Mouse (Mus musculus): ENCODE measurements around the gene Usp46.

Gene Usp46

DNA sequence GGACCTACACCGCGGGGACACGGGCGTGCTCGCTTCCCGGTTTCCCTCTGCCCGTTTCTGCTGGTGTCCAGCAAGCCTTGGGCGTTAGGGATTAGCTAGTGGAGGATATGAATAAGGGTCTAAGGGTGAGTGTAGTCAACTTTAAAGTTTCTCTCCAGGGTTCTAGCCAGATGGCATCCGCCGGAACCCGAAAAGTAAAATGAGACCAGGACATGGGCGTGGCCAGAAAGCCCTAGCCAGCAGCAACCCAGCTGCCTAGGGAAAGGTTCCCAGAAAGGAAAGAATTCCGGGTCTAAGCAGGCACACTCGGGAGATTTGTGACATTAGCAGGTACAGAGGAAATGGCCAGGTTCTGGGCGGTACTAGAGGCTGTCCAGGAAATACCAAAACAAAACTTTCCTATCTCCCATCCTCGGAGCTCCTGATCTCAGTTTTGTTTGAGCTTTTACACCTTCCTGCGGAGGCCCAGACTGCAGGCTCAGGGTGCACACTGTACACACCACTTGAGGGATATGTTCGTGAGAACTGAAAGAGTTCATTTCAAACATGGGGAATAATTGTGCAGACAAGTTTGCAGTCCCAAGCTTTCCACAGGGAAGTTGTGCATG lies 587 bp upstream of the Usp46 start:
- no peak for DNase-seq (ENCODE audit: low spot score)

DNA sequence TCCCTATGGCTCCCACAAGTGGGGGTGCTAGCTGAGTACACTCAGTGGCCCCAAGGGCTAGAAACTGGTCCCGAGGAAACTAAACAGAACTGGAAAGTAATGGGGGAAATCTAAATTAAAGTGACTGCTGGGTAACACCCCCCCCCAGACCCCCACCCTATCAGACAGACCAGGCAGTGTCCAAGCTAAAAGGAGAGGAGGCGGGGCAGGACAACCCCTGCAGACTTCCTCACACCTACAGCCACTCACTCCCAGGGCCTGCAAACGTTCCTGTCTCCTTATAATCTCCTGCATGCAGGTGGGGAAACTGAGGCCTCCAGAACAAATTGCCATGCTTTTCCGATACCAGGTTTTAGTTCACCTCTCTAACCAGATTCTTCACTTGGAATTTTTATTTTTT lies 885 bp downstream of the Usp46 start:
- DNase-seq (ENCODE audit: low spot score), result no peak

DNA sequence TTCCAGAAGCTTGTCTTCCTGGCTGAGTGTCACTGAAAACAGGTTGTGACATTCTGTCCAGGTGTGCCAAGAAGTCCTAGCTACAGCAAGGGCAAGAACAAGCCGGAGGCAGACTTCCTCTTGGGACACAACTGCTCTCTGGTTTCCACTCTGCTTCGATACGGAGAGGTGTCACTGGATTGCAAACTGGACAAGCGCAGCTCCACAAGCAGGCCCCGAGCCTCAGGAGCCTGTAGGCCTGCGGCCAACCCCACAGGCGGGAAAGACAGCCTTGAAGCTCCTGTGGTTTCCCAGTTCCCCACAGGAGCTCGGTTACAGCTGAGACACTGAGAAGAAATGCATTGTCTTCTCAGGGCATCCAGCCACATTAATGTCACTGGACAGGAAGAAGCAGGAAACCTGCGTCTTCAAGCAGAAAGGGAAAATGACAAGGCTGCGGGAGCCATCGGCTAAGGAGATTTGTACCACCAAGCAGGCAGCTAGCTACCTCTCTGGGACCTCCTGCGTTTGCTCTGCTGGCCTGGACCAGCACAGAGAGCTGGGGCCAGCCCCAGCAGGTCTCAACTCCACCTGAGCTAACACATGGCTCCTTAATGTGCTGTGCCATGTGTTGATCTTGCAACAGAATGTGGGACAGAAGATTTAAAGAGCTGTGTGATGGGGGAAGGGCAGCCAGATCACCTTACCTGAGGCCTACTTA lies 1.7 kb downstream of the Usp46 start:
- DNase-seq (ENCODE audit: low spot score), result no peak

DNA sequence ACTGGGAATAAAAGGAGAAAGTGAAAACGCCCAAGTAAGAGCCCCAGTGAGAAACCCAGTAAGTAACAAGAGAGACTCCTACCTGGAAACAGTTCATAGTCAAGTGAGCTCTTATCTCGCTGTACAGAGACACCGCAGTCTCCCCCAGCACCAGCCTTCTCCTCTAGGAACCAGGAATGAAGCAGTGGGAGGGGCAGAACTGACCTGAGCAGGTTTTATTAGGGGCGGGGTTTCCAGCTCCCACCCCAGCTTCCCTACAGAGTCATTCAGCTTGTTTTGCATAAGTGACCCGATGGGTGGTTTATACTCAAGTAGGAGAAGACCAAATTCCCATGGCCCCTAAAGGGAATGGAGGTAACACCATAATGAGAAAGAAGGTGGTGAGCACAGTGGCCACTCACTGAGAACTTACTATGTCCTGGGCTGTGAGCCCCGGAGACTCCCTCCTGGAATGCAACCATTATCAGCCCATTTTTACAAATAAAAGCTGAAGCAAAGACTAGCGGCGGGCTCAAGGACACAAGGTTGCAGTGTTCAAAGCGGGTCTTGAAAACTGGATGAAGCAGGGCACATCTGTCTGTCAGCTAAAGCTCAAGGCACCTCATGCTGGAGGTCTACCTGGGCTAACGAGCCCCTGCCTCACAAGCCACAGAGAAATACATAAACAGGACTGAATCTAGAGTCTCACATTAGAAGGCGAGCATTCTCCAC lies 2.5 kb downstream of the Usp46 start:
- peak; percentile 60 for DNase-seq (ENCODE audit: low spot score)

DNA sequence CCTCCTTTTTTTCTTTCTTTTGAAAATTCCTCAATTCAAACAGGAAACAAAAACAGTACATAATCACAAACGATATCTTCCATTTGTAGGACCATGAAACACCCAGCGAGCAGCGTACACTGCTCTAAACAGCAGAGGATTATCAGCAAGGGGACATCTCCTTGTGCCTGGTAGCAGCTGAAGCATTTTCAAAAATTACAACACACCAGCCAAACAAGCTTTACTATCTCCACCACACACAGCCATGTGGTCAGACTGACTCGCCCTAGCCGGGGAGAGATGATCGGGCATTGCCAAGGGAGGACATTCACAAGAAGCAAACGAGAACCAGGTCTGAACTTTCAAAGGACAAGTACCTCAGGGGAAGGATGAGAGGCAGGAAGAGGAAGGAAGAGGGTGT lies 3.4 kb downstream of the Usp46 start:
- peak; percentile 66 for DNase-seq (ENCODE audit: low spot score)

DNA sequence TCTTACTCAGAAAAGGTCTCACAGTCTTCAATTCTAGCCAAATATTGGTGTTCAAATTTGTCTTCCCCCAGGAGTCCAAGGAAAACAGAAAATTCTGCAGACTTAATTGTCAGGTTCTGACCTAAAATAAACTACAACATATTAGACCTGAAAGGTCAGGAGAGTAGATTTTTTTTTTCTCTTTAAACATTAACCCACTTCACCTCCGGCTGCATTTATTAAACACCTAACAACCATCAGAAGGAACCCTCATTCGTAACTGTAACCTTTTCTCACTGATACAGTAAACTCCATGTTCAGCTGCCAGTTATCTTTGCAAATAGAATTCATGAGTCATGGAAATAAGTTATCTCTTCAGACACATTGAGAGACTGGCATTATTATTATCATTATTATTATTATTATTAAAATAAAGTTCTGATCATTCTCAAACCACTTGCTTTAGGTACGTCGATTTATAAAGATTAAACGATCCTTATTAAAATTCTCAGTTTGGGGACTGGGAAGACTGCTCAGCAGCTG lies 4.9 kb downstream of the Usp46 start:
- no peak for DNase-seq (ENCODE audit: low spot score)

DNA sequence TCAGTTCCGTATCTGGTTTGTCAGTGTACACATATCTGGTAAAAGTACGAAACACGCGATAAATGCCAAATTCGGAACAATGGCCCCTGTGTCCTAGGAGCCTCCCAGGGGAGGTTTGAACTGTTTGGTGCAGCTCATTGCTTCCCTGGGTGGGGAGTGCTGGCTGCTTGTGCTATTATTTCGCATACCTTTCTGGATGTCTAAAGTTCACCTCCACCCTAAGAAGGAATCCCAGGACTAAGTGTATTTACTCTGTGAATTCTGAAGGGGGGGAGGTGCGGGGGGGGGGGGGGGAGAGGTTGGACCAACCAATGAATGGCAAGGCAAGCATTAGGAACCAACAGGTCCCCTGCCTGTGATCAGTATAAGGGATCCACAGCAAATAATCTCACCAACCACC lies 6.0 kb downstream of the Usp46 start:
- DNase-seq (ENCODE audit: low spot score), result no peak

DNA sequence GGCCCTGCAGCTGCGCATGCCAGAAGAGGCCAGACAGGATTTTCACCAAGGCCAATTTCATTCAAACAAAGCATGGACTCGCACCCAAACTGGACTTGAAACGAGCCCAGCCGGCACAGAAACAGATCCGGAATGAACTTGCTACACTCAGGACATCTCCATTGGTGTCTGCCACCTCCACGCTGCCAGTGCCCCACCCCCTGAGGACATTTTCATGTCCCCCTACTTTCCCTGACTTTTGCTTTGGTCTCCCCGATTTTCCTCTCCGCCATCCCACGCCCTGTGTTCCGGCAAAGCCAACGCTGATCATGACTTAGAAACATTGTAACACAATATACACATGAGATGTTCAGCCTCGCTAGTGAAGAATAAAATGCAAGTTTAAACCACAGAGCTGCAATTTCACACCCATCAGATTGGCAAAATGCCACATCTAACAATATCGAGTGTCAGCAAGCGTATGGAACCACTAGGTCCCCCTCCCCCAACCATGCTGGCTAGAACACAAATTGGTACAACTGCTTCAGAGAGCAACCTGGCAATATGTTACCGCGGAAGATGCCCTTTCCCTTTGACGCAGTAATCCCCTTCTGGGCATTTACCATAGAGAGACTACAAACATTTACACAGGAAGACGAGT lies 6.7 kb downstream of the Usp46 start:
- DNase-seq (ENCODE audit: low spot score), result no peak

DNA sequence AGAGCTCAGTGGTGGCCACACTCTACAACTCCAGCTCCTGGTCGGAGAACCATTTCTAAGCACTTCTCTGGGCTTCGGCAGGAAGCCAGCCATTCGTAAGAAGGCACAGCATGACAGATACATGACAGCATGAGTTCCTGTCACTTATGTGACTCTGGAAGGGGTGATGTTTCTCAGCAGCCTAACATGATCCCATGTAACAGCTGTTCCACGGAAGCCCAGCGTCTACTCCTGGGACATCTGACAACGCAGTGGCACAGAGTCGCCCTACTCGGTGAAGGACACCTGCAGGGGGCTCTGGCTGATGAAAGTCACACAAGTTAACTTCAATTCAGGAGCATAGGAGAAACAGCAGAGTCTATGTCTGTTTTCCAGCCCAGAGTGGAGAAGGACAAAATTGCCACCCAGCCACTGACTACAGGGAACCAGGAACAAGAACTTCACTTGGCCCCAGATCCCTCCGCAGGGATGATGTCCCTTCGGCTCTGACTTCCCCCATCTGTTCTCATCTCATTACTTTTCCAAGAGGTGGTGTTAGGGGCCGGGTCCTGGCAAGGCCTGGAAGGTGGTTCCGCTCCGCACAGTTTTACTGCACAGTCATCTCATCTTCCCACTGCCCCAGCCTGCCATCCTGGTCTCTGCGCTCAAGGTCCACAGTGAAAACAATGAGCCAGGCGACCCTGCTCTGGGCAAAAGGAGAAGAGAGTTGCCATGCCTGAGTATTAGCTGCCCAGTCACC lies 15.9 kb downstream of the Usp46 start:
- DNase-seq (ENCODE audit: low spot score), result no peak

DNA sequence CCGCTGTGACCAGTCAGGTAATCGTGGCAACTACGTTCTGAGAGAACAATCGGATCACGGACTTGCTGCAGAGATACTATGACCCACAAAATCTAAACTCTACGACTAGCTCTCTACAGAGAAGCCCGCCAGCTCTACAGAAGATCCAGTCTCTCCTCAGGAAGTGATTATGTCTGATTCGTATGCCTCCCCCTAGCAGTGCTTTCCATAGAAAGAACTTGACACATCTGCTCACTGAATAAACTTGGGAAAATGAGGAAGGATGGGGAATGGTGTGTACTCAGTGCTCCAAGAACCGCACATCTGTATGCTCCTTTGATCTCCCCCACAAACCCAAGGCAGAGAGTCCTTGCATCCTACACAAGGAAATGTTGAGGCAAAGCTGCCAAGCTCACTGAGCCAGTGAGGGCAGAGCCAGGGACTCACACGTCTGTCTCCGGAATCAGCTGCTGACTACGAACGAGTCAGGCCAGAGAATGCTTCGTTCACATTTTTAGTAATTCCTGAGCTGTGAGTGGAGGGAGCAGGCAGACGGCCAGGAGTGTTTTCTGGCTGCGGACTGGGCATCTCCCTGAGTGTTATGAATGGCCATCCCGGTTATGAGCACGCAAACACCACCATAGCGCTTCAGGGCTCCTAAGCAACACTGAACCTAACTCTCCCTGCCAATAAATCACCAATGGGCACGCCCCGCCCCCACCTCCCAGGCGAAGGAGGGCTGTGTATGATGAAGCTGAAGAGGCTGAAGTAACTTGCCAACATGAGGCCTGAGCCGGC lies 16.6 kb downstream of the Usp46 start:
- no peak for DNase-seq (ENCODE audit: low spot score)

DNA sequence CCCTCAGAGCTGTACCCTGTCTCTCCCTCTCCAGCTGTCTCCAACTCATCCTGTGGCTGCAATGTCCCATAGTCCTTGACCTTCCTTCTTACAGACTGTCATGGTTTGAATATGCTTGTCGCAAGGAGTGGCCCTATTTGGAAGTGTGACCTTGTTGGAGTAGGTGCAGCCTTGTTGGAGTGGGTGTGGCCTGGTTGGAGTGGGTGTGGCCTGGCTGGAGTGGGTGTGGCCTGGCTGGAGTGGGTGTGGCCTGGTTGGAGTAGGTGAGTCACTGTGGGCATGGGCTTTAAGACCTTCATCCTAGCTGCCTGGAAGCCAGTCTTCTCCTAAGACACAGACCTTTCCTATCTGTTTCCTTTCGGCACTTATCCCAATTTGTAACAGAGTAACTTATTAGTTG lies 17.3 kb downstream of the Usp46 start:
- DNase-seq (ENCODE audit: low spot score), result no peak

DNA sequence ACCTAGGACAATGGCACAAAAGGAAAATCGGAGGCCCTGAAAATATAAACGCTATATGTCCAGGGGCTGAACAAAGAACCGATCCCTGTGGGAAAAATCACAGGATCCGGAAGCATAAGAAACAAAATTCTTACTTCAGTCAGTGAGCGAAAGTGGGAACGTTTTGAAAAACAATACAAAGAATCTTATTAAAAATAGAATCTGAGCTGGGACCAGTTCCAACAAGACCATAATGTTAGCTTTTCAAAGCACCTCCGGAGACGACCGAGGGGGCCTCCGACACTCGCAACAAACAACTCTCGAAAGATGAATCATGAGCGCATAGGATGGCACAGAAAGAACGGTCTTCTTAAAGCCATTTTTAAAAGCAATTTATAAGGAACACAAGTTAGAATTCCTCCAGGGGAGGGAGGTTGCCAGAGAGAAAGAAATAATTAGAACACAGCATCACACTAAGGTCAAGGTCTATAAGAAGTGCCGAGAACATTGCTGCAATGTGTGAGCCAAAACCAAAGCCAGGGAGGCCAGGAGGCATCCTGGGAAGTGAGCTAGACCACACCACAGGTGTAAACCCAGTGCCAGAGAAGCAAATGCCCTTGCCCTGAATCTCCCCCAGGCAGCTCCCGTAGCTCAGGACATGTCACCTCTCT lies 19.3 kb downstream of the Usp46 start:
- no peak for DNase-seq (ENCODE audit: low spot score)

DNA sequence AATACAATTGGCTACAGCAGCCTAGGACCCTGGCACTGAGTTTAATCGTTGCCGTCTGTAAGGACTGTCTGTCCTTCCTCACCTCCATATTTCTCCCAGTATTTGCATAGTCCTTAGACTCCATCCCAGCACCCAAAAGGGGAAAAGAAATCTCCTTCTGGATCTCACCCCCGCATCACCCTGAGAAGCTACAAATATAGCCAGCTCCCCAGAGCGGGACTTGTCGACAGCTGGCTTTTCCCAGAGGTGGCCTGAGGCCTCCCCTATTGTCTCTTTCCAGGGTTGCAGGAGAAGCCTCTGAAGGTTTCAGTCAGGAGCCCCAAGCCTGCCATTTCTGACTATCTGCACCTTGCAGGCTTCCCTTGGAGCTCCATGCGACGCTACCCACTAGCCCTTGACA lies 23.6 kb downstream of the Usp46 start:
- no peak for DNase-seq (ENCODE audit: low spot score)

DNA sequence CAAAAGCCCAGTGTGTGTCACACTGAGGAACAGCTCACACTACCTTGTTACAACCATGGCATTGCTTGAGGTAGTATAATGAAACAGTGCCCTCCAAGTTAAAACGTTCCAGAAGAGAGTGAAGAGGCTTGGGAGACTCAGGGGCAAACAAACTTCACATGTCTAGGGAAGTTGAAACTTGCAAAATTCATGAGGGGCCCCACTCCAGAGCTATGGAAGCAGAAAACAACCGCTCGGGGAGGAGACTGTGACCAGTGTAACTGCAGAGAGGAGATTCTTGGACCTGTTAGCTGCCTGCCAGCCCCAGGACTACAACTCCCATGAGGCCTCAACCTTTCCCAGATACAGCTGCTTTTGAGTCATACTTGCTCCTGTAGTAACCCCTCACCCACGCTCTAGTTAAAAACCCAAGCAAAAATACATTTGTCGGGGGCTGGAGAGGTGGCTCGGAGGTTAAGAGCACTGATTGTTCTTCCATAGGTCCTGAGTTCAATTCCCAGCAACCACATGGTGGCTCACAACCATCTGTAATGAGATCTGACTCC lies 25.4 kb downstream of the Usp46 start:
- DNase-seq (ENCODE audit: low spot score), result no peak

DNA sequence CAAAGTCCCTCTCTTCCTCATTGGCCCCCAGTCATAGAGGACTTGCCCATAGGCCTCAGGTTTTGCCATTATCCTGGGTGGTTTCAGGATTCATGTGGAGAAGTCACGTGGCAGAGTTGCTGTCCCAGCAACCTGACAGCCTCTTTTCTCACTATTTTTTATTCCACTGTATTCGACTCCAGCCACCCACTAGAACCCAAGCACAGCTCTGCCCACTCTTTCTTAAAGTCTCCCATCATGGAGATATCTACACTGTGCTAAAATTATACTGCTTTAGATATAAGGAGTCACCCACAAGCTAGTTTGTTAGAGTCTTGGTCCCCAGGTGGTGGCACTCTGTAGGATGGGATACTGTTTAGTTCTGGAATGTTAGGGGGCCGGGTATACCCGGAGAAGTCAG lies 27.7 kb downstream of the Usp46 start:
- no peak for DNase-seq (ENCODE audit: low spot score)

DNA sequence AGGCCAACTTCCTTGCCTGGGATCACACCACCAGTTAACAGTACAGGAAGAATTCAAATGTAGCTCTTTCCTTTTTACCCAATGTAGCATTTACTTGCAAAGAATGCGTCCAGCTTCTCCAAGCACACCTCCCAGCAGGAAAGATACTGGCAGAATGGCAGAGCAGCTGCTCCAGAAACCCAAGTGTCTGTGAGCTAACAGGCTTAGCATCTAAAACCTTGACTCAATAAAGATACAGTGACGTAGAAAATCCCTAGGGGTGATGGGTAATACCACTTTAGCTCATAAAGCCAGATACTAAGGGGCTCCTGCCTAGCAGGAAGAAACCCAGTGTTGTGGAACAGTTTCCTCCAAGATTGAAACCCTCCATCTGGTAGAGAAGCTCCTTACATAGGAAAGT lies 32.8 kb downstream of the Usp46 start:
- no peak for DNase-seq (ENCODE audit: low spot score)

DNA sequence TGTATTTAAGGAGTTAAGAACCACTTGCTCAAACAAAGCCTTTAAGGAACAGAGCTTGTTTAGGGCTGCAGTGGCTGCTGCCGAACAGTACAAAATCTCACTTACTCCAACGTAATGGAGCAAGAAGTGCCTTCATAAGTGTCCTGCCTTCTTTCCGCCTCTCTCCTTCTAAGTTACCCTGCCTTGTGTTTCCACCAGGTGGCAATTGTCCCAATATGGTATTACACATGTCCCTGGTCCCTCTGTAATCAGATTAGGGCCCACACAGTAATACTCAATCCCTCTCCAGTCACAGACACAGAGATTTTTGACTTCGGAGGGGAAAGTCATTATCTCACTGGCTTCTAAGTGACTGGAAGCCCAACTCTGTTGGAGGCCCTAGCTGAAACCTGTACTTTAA lies 34.1 kb downstream of the Usp46 start:
- DNase-seq (ENCODE audit: low spot score), result no peak

DNA sequence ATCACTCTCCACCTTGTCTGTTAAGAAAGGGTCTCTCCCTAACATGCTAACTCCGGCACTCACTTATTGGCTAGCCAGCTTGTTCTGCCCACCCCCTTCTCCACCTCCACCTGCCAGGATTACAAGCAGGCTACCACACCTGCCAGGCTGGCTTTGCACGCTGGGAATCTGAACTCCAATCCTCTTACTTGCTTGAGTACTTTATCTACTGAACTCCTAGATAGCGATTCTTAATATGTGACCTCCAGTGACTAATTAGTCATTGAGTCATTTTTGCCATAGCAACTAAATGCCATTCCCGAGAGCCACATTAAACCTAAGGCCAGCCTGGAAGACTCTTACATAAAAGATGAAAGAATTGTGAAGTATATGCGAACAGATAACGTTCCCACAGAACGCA lies 38.4 kb downstream of the Usp46 start:
- no peak for DNase-seq (ENCODE audit: low spot score)

DNA sequence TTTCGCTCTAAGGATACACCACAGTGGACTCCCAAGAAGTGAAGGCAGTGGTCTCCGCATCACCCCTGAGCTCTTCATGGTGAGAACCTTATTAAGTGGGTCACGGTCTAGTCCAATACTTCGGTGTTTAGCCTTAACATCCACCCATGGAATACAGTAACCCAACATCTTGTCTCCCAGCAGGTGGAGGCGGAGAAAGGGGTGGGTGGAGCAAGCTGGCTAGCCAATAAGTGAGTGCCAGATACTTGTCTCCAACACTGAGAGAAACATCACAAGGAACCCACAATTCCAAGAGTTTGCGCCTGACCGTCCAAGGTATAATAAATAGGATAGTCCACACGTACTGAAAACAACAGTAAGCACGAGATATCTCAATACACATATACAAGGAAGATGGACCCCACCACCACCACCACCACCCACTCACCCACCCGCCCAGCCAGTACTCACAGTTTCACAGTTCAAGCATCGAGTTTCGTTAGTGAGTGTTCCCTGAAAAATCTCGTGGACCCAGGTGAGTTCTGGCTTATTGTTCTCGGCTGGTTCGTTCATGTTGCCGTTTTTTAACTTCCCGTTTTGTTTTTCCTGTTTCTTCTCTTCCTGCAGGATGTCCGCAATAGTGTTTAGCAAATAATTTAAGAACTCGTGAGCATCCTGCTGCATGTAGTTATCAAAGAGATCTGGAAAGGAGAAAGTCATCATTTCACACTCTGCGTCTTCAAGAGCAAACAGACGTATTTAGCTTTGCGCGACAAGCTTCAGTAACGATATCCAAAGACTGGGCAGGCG lies 39.3 kb downstream of the Usp46 start:
- DNase-seq (ENCODE audit: low spot score), result no peak

DNA sequence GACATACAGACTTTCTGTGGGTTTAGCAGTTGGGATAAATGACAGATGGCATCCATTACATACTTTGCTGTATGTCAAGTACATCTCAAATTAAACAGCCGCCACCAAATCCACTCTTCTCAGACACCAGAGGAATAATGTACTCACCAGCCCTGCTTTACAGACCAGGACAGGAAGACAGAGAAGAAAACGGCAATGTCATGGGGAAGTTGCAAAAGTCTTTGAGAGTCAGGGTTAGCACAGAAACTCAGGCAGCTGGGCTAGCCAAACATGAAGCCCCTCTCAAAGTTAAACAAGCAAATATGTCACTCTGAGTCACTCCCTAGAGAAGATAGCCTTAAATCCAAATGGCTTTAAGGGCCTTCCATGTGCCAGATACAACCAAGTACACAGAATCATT lies 40.0 kb downstream of the Usp46 start:
- DNase-seq (ENCODE audit: low spot score), result no peak
